Mouse (Mus musculus) liver, embryonic 15.5 days (tissue): Measurements from ENCODE around the gene Sergef. TPM values are rescaled to one million over a fixed set of nuclear protein-coding genes. Genes with fewer than 3 reads are reported as not detected.

ENCODE experiments used
- ATAC-seq: fragments of 200-750 bp; cut with Nextera tagmentation; 2 replicates; pipeline ENCODE4 v1.8.0; 2017; ENCODE audit warnings: moderate number of reproducible peaks, mild to moderate bottlenecking, moderate library complexity; ENCODE audit not compliant: insufficient read depth
- H3K27ac ChIP-seq: fragments of 300-500 bp; sonication (generic); replicated peaks from 2 replicates; pipeline ENCODE4 v1.5.1; 2015; ENCODE audit warnings: mild to moderate bottlenecking, inconsistent platforms
- H3K27me3 ChIP-seq: fragments of 300-500 bp; sonication (generic); 2 replicates; pipeline ENCODE4 v1.6.1; 2015; ENCODE audit warnings: mild to moderate bottlenecking, inconsistent platforms
- H3K36me3 ChIP-seq: fragments of 300-500 bp; sonication (generic); replicated peaks from 2 replicates; pipeline ENCODE4 v1.6.1; 2015; ENCODE audit warnings: moderate library complexity, mild to moderate bottlenecking, inconsistent platforms
- H3K4me1 ChIP-seq: fragments of 300-500 bp; sonication (generic); replicated peaks from 2 replicates; pipeline ENCODE4 v1.6.1; 2015; ENCODE audit warnings: inconsistent platforms
- H3K4me2 ChIP-seq: fragments of 300-500 bp; sonication (generic); 2 replicates; pipeline ENCODE4 v1.6.1; 2015; ENCODE audit warnings: moderate library complexity, mild to moderate bottlenecking, inconsistent platforms
- H3K4me3 ChIP-seq: fragments of 300-500 bp; sonication (generic); replicated peaks from 2 replicates; pipeline ENCODE4 v1.5.1; 2015; ENCODE audit warnings: mild to moderate bottlenecking, inconsistent platforms
- H3K9ac ChIP-seq: fragments of 300-500 bp; sonication (generic); 2 replicates; pipeline ENCODE4 v1.6.1; 2015; ENCODE audit warnings: moderate library complexity, mild to moderate bottlenecking, inconsistent platforms
- H3K9me3 ChIP-seq: fragments of 300-500 bp; sonication (generic); replicated peaks from 2 replicates; pipeline ENCODE4 v1.6.1; 2016; ENCODE audit warnings: inconsistent platforms
- WGBS: fragments of 180-500 bp; shearing (Covaris S2); methylation state at CpG from one replicate; pipeline ENCODE4 v1.1.7; 2015; ENCODE audit warnings: mixed read lengths; ENCODE audit not compliant: insufficient replicate concordance; 5-methylcytosine and 5-hydroxymethylcytosine counted together
- polyA plus RNA-seq: library from polyadenylated mRNA; unstranded; fragments of >200 nt; fragmentation: Nextera tagmentation; extraction: Ambion mirVana; gene quantifications from 2 replicates; pipeline ENCODE4 v1.2.1, GENCODE M21; 2015

The Sergef gene
- polyA plus RNA-seq, 1 experiment from 2014 or later, result 5.2 TPM

- Histone ChIP-seq H3K9ac (no peak overlapping the region), H3K27me3 (no peaks in the 10 kb centered on the region), H3K4me1 (no peaks in the 10 kb centered on the region), H3K36me3 (no peaks in the 10 kb centered on the region), H3K4me2 (no peak overlapping the region), H3K4me3 (no peak overlapping the region), H3K27ac (no peak overlapping the region), H3K9me3 (no peaks in the 10 kb centered on the region)
- 64% methylated on average over 5 of the region's 5 CpGs for WGBS
- ATAC-seq, result no peak
Observed at GRCm38 (mm10) chr7:46515960-46516359, 123.6 kb downstream of the Sergef start.

- Histone ChIP-seq H3K4me1 (no peaks in the 10 kb centered on the region), H3K9me3 (no peaks in the 10 kb centered on the region), H3K9ac (no peak overlapping the region), H3K4me2 (no peak overlapping the region), H3K36me3 (no peaks in the 10 kb centered on the region), H3K4me3 (no peak overlapping the region), H3K27ac (no peak overlapping the region), H3K27me3 (no peaks in the 10 kb centered on the region)
- no peak for ATAC-seq
- 70% methylated on average over 8 of the region's 8 CpGs for WGBS
Observed at GRCm38 (mm10) chr7:46514981-46515380, 124.6 kb downstream of the Sergef start.

DNA sequence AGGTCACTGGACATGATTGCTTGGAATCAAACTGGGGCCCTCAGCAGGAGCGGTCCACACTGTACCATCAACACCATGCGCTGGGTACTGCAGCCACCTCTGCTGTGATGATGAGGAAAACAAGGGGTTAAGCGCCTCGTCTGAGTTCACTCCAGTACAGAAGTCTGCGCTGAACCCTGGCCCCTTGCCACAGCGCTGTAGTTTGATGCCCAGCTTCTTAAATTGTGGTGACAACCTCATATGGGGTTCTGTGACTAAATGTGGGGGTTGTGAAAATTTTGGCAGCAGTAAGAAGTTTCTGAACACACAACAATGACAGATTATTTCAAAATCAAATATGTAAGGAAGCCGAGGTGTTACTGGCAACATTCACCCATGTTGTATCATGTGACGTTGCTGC, 126.0 kb downstream of the Sergef start:
- Histone ChIP-seq H3K27ac (no peak overlapping the region), H3K9me3 (no peaks in the 10 kb centered on the region), H3K9ac (no peak overlapping the region), H3K4me2 (no peak overlapping the region), H3K4me1 (no peaks in the 10 kb centered on the region), H3K36me3 (no peaks in the 10 kb centered on the region), H3K4me3 (no peak overlapping the region), H3K27me3 (no peaks in the 10 kb centered on the region)
- 76% methylated on average over 8 of the region's 8 CpGs for WGBS
- ATAC-seq, result no peak

GRCm38 (mm10) chr7:46512792-46513191, 126.8 kb downstream of the Sergef start:
- H3K27me3 ChIP-seq, result no peaks in the 10 kb centered on the region
- H3K36me3 ChIP-seq, result no peaks in the 10 kb centered on the region
- no peak overlapping the region for H3K27ac ChIP-seq
- no peaks in the 10 kb centered on the region for H3K4me1 ChIP-seq
- H3K4me2 ChIP-seq, result no peak overlapping the region
- WGBS, result 68% methylated on average over 5 of the region's 5 CpGs
- H3K9ac ChIP-seq, result no peak overlapping the region
- no peaks in the 10 kb centered on the region for H3K9me3 ChIP-seq
- no peak overlapping the region for H3K4me3 ChIP-seq
- no peak for ATAC-seq

DNA sequence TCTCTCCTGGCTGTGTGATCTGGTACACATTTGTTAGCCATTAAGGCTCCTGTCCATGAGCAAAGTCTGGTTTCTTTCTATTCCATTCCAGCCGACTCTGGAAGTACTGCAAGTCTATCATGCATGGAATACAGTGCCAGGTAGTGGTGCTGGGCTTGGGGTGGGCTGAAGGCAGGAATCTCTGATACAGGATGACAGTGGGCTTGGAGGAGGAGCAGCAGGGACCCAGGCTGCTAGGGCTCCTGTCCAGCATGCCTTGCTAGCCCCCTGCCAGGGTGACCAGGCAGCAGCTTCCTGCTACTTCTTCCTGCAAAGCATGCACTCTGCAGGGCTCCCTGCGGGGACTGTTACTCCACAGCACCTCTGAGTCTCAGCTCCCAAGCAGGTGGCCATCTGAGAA, 128.8 kb downstream of the Sergef start:
- H3K4me3 ChIP-seq, result no peak overlapping the region
- H3K9me3 ChIP-seq, result no peaks in the 10 kb centered on the region
- no peak overlapping the region for H3K27ac ChIP-seq
- no peak overlapping the region for H3K4me2 ChIP-seq
- no peaks in the 10 kb centered on the region for H3K4me1 ChIP-seq
- 33% methylated on average over 2 of the region's 2 CpGs for whole genome bisulfite sequencing
- H3K36me3 ChIP-seq, result no peaks in the 10 kb centered on the region
- ATAC-seq, result no peak
- H3K27me3 ChIP-seq, result no peaks in the 10 kb centered on the region
- H3K9ac ChIP-seq, result no peak overlapping the region

DNA sequence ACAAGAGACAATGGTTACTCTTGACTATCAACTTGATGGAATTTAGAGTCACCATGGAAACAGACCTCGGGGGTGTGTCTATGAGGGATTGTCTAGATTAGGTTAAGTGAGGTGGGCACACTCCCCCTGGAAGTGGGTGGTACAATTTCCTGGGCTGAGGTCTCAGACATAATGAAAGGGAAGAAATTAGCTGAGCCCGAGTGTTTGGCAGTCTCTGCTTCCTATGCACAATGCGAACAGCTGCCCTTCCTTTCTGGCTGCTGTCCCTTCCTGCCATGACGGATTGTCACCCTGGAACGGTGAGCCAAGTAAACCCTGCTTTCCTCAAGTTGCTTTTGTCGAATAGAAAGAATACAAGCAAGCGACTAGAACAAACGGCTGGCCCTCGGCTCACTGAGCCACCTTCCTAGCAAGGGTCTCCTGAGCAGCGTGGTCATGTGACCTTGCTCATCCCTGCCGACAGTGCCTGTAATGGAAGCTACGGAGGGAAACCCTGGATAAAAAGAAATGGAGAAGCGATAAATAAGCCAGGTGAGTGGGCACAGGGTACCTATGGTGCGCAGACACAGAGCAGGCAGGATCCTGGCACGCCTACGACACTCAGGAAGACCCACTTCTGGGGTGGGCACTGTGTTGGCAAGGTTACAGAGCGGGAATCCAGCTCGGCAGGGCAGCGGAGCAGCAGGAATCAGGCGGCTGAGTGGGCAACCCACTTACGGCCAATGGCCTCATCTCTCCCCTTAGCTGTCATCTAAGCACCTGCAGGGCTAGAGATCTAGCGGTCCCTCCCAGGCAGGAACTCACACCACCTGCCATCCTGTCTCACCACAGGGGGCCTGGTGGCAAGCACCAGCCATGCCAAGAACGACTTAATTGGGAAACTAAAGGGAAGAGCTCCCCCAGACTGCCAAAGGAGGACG, 130.0 kb downstream of the Sergef start:
- no peaks in the 10 kb centered on the region for H3K4me1 ChIP-seq
- 64% methylated on average over 24 of the region's 24 CpGs for WGBS
- no peak for ATAC-seq
- H3K36me3 ChIP-seq, result no peaks in the 10 kb centered on the region
- H3K9ac ChIP-seq, result no peak overlapping the region
- no peak overlapping the region for H3K4me3 ChIP-seq
- H3K27me3 ChIP-seq, result no peaks in the 10 kb centered on the region
- H3K4me2 ChIP-seq, result no peak overlapping the region
- H3K9me3 ChIP-seq, result no peaks in the 10 kb centered on the region
- H3K27ac ChIP-seq, result no peak overlapping the region

GRCm38 (mm10) chr7:46508590-46509318, 130.9 kb downstream of the Sergef start:
- ATAC-seq, result no peak
- no peak overlapping the region for H3K4me2 ChIP-seq
- WGBS, result 73% methylated on average over 12 of the region's 12 CpGs

DNA sequence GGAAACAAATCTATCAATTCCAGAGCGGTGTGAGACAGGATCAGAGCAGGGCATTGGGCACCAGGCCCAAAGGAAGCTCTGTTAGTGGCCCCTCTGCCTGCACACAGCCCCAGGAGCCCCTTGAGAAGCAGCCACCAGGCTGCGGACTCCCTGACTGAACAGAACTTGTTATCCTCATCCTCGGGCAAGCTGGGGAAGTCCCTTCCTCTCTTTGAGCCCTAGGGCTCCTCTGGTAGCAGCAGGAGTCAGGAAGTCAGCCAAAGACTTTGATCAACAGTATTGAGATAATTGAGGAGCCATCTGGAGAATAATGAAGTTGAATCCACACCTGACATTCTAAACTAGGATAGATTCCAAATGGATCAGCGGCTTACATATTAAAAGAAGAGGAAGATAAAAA, 135.4 kb downstream of the Sergef start:
- 52% methylated on average over 4 of the region's 4 CpGs for WGBS
- Histone ChIP-seq H3K4me3 (no peak overlapping the region), H3K36me3 (no peaks in the 10 kb centered on the region), H3K4me2 (no peak overlapping the region), H3K27ac (no peak overlapping the region), H3K27me3 (no peaks in the 10 kb centered on the region), H3K9ac (no peak overlapping the region), H3K9me3 (no peaks in the 10 kb centered on the region), H3K4me1 (no peaks in the 10 kb centered on the region)
- ATAC-seq, result no peak

More at GRCm38 (mm10) chr7:46508590-46509318, 130.9 kb downstream of the Sergef start:
- no peaks in the 10 kb centered on the region for H3K4me1 ChIP-seq
- no peak overlapping the region for H3K4me3 ChIP-seq
- no peaks in the 10 kb centered on the region for H3K36me3 ChIP-seq
- H3K27me3 ChIP-seq, result no peaks in the 10 kb centered on the region
- H3K9me3 ChIP-seq, result no peaks in the 10 kb centered on the region
- H3K27ac ChIP-seq, result no peak overlapping the region
- H3K9ac ChIP-seq, result no peak overlapping the region

DNA sequence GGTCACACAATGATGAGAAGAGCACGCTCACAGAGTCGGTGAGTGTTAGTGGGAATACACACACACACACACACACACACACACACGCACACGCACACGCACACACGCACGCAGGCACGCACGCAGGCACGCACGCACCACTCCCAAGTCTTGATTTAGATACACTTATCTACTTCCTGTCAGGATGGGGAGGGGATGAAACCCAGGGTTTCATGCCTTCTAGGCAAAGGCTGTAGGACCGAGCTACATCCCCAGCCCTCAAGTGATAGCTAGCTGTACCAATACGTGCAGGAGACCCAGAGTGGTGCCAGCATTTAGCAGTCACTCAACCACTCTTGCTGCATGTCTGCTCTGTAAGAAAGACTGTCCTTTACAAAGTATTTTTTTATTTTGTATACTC, 137.0 kb downstream of the Sergef start:
- 33% methylated on average over 13 of the region's 13 CpGs for WGBS
- no peak overlapping the region for H3K27ac ChIP-seq
- H3K4me2 ChIP-seq, result no peak overlapping the region
- no peak for ATAC-seq
- H3K27me3 ChIP-seq, result no peaks in the 10 kb centered on the region
- H3K9me3 ChIP-seq, result no peaks in the 10 kb centered on the region
- no peaks in the 10 kb centered on the region for H3K4me1 ChIP-seq
- no peak overlapping the region for H3K4me3 ChIP-seq
- no peak overlapping the region for H3K9ac ChIP-seq
- H3K36me3 ChIP-seq, result no peaks in the 10 kb centered on the region

DNA sequence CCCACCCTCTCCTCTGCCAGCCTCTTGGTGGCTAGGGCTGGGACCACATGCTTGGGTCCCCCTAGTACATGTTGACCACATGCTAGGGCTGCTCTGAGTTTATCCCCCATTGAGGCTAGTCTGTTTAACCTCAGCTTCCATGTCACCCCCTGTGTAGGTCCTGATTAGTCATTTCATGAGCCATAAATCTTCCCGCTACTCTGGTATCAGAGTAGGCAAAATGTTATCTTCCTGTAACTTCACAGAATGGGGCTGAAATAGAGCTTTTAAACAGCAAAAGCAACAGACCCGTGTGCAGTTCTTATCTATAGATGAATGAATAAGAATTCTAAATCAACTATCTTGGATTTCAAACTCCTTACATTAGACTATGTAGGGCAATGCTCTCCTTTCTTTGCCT, 138.1 kb downstream of the Sergef start:
- Histone ChIP-seq H3K9me3 (no peaks in the 10 kb centered on the region), H3K4me2 (no peak overlapping the region), H3K4me3 (no peak overlapping the region), H3K27me3 (no peaks in the 10 kb centered on the region), H3K9ac (no peak overlapping the region), H3K4me1 (no peaks in the 10 kb centered on the region), H3K36me3 (no peaks in the 10 kb centered on the region), H3K27ac (no peak overlapping the region)
- 26% methylated on average over 2 of the region's 2 CpGs for WGBS
- ATAC-seq, result no peak

GRCm38 (mm10) chr7:46499561-46499960, 140.0 kb downstream of the Sergef start:
- Histone ChIP-seq H3K9ac (no peak overlapping the region), H3K4me1 (no peaks in the 10 kb centered on the region), H3K27ac (no peak overlapping the region), H3K9me3 (no peaks in the 10 kb centered on the region), H3K36me3 (no peaks in the 10 kb centered on the region), H3K4me3 (no peak overlapping the region), H3K27me3 (no peaks in the 10 kb centered on the region), H3K4me2 (no peak overlapping the region)
- no peak for ATAC-seq
- 47% methylated on average over 4 of the region's 4 CpGs for WGBS
